Mouse (Mus musculus) megakaryocyte, embryonic 14.5 days (primary cell): Measurements from ENCODE around the gene Wap.

Experiments used
- FLI1 ChIP-seq: IDR thresholded peaks from 2 replicates; pipeline ENCODE4 v1.6.1; 2012; ENCODE audit warnings: low read length, inconsistent platforms, mixed read lengths
- GATA1 ChIP-seq: IDR thresholded peaks from 3 replicates; pipeline ENCODE4 v1.6.1; 2012; ENCODE audit warnings: mixed read lengths, low read length, inconsistent platforms, borderline replicate concordance

GRCm38 (mm10) chr11:6666634-6667033 lies 28.2 kb upstream of the Wap start:
- TF ChIP-seq GATA1 (no peak), FLI1 (no peak)
